ENCODE assay signal across 10 mouse cellular contexts in genomic region chr17:55446185-55446527, GRCm38 (mm10). TPM values are rescaled to one million over a fixed set of nuclear protein-coding genes. Genes with fewer than 3 reads are reported as not detected.
DNase-seq lines count a peak whose midpoint lies in the region; ATAC-seq and TF ChIP-seq lines count a peak whose summit lies in the region.
"Had no signal": no experiment of that assay in that cellular context is flagged by ENCODE, and none has a peak within 500 bp of the region (broad histone marks: within the 10 kb centered on the region; RNA-seq: fewer than 3 reads in every experiment).

No protein-coding gene starts in this region.

- no peaks in the 10 kb centered on the region for H3K9me3 ChIP-seq in heart, embryonic 12.5 days (replicated peaks)
- no peaks in the 10 kb centered on the region for H3K9me3 ChIP-seq in E14TG2a.4 (ENCODE audit: low read length)
- H3K9me3 ChIP-seq in embryonic facial prominence, embryonic 12.5 days, result no peaks in the 10 kb centered on the region
- no peaks in the 10 kb centered on the region for H3K9me3 ChIP-seq in limb, embryonic 10.5 days (replicated peaks)

- H3K36me3 ChIP-seq in heart, embryonic 12.5 days, result no peaks in the 10 kb centered on the region
- no peaks in the 10 kb centered on the region for H3K36me3 ChIP-seq in E14TG2a.4 (ENCODE audit: insufficient read depth, low read length)
- H3K36me3 ChIP-seq in embryonic facial prominence, embryonic 12.5 days, result no peaks in the 10 kb centered on the region
- H3K36me3 ChIP-seq in limb, embryonic 10.5 days, result no peaks in the 10 kb centered on the region
- H3K36me3 ChIP-seq: G1E had no signal

- H3K4me1 ChIP-seq in heart, embryonic 12.5 days (replicated peaks), result peaks cover 7% of the 10 kb centered on the region; the same call in 1 of the 2 replicates
- no peaks in the 10 kb centered on the region; the same call in none of the 2 replicates for H3K4me1 ChIP-seq in E14TG2a.4 (replicated peaks; ENCODE audit: low read depth, low read length)
- no peaks in the 10 kb centered on the region; the same call in 1 of the 2 replicates for H3K4me1 ChIP-seq in embryonic facial prominence, embryonic 12.5 days
- peaks cover 9% of the 10 kb centered on the region; the same call in 1 of the 2 replicates for H3K4me1 ChIP-seq in limb, embryonic 10.5 days

- no peak for TF ChIP-seq CTCF in E14TG2a.4 (conservative IDR thresholded peaks at IDR 0.05; ENCODE audit: low read length)

- peak overlapping the region; percentile 57 for H3K4me3 ChIP-seq in heart, embryonic 12.5 days
- peak overlapping the region; percentile 80 for H3K4me3 ChIP-seq in E14TG2a.4 (replicated peaks; ENCODE audit: low read length)
- H3K4me3 ChIP-seq in embryonic facial prominence, embryonic 12.5 days, result peak overlapping the region; percentile 67
- peak overlapping the region; percentile 74 for H3K4me3 ChIP-seq in limb, embryonic 10.5 days

- no peak overlapping the region for H3K27ac ChIP-seq in heart, embryonic 12.5 days (ENCODE audit: poor library complexity, severe bottlenecking)
- H3K27ac ChIP-seq in embryonic facial prominence, embryonic 12.5 days, result peak overlapping the region; percentile 81
- peak overlapping the region; percentile 93 for H3K27ac ChIP-seq in limb, embryonic 10.5 days

- peak overlapping the region; percentile 60 for H3K9ac ChIP-seq in heart, embryonic 12.5 days
- H3K9ac ChIP-seq in embryonic facial prominence, embryonic 12.5 days, result peak overlapping the region; percentile 80

- intact Hi-C loops in gastrocnemius, postnatal 14 days (cut with DNase I; ENCODE audit: low total_unique reads), result no loop called here

- WGBS in heart, embryonic 12.5 days, result 4% methylated on average over 6 of the region's 6 CpGs
- WGBS in embryonic facial prominence, embryonic 12.5 days, result 0% methylated on average over 6 of the region's 6 CpGs
- 1% methylated on average over 6 of the region's 6 CpGs for WGBS in limb, embryonic 10.5 days

- peaks cover 46% of the 10 kb centered on the region for H3K27me3 ChIP-seq in heart, embryonic 12.5 days (replicated peaks)
- peaks cover 55% of the 10 kb centered on the region for H3K27me3 ChIP-seq in E14TG2a.4 (ENCODE audit: insufficient read depth, low read length)
- H3K27me3 ChIP-seq in embryonic facial prominence, embryonic 12.5 days, result 0 out of 2 replicates have a peak, but pooled peaks cover 3% of the 10 kb centered on the region
- peaks cover 31% of the 10 kb centered on the region for H3K27me3 ChIP-seq in limb, embryonic 10.5 days (ENCODE audit: low read depth, poor library complexity, severe bottlenecking)

- DNase-seq in heart, adult 9 months (ENCODE audit: low spot score in 2 of 2), result no peak
- DNase-seq in limb, embryonic 10.5 days (ENCODE audit: low spot score), result no peak
- no peak for DNase-seq in gastrocnemius, postnatal 14 days
- no peak for DNase-seq in thymus, postnatal 10 days (ENCODE audit: low spot score in 2 of 2)

- no peak for ATAC-seq in heart, embryonic 12.5 days (ENCODE audit: insufficient number of reproducible peaks, low FRiP score)
- peak; percentile 61 for ATAC-seq in embryonic facial prominence, embryonic 12.5 days (ENCODE audit: insufficient number of reproducible peaks, insufficient read depth, low FRiP score, low TSS enrichment)
- ATAC-seq in inflammation-experienced regulatory T-cells, adult 6 months, result no peak

- H3K4me2 ChIP-seq in heart, embryonic 12.5 days, result peak overlapping the region; percentile 87
- H3K4me2 ChIP-seq in embryonic facial prominence, embryonic 12.5 days (replicated peaks), result peak overlapping the region; percentile 85

RNA-seq across cellular contexts. Expression of gene St6gal2, which starts 1.0 kb away (rescaled TPM):
- 0.32 and 0.35 TPM in 2 replicates for polyA plus RNA-seq in heart, embryonic 12.5 days (2016; fragmentation: Nextera tagmentation; extraction: Ambion mirVana)
- polyA plus RNA-seq in embryonic facial prominence, embryonic 12.5 days (2016; fragmentation: Nextera tagmentation; extraction: Ambion mirVana), result 10.0 and 11.4 TPM in 2 replicates
- polyA plus RNA-seq in limb, embryonic 10.5 days (2016; fragmentation: Nextera tagmentation; extraction: Ambion mirVana), result 5.1 and 7.7 TPM in 2 replicates
- total RNA-seq in gastrocnemius, postnatal 14 days (2021), result not detected
- polyA plus RNA-seq in inflammation-experienced regulatory T-cells, adult 6 months (2017; shearing (Covaris generic)), result not detected
- total RNA-seq: liver, adult 2 months had no signal
- polyA plus RNA-seq: G1E; liver, adult 2 months had no signal
